Mouse (Mus musculus): ENCODE results near the gene Prkn.

DNA sequence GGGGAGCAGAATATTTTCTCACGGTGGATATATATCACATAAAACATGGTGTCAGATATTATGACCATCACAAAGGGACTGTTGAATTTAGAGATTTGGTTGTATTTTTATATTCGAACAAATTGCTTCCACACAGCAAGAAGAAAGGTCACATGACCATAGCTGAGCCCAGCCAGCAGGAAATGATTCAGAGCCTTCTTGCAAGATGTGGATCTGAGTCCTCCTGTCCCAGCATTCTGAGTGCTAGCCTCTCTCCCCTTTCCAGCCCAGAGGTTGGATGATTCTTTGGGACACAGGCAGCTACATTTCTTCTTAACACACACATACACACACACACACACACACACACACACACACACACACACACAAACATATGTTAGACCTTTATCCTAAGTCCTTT is 1022.2 kb downstream of the Prkn start:
- no peak for TF ChIP-seq POLR2A (IDR thresholded peaks at IDR 0.05; ENCODE audit: control insufficient read depth in 1 of 2, insufficient read depth in 1 of 2, low read depth in 1 of 2, low read length in 2 of 2, poor library complexity in 1 of 2)
- TF ChIP-seq ZNF384 (IDR thresholded peaks at IDR 0.05; ENCODE audit: low read depth, low read length), result no peak
- TF ChIP-seq JUND (IDR thresholded peaks at IDR 0.05; ENCODE audit: low read depth, low read length), result no peak
- TF ChIP-seq CHD2 (IDR thresholded peaks at IDR 0.05; ENCODE audit: low read length), result no peak

Data from MEL (cell line).